Mouse (Mus musculus) liver, adult 2 months (tissue): ENCODE measurements around the gene Scnn1a. TPM values are rescaled to one million over a fixed set of nuclear protein-coding genes. Genes with fewer than 3 reads are reported as not detected.

Source experiments
- DNase-seq: peaks from one replicate; pipeline ENCODE4 v3.0.0-alpha.2; 2011; ENCODE audit warnings: low read depth, low spot score; ENCODE audit errors: extremely low read depth
- H3K27ac ChIP-seq: fragments of 200-500 bp; replicated peaks from 2 replicates; pipeline ENCODE4 v1.5.1; 2012; ENCODE audit warnings: low read depth, mild to moderate bottlenecking, control low read depth, inconsistent platforms, low read length; ENCODE audit not compliant: insufficient read depth
- H3K27me3 ChIP-seq: fragments of 200-500 bp; 2 replicates; pipeline ENCODE4 v1.6.1; 2012; ENCODE audit warnings: mild to moderate bottlenecking, moderate library complexity, low read length, inconsistent platforms; ENCODE audit not compliant: control insufficient read depth, insufficient read depth
- H3K36me3 ChIP-seq: fragments of 200-500 bp; 2 replicates; pipeline ENCODE4 v1.6.1; 2012; ENCODE audit warnings: low read length, inconsistent platforms; ENCODE audit not compliant: control insufficient read depth, insufficient read depth
- H3K4me1 ChIP-seq: fragments of 200-500 bp; 2 replicates; pipeline ENCODE4 v1.6.1; 2011; ENCODE audit warnings: low read length; ENCODE audit not compliant: control insufficient read depth, insufficient read depth
- H3K4me3 ChIP-seq: fragments of 200-500 bp; 2 replicates; pipeline ENCODE4 v1.5.1; 2011; ENCODE audit warnings: low read depth, mild to moderate bottlenecking, control low read depth, low read length, moderate library complexity; ENCODE audit not compliant: insufficient read depth
- H3K79me2 ChIP-seq: fragments of 200-500 bp; 2 replicates; pipeline ENCODE4 v1.6.1; 2012; ENCODE audit warnings: inconsistent platforms, mild to moderate bottlenecking, low read length, moderate library complexity; ENCODE audit not compliant: control insufficient read depth, insufficient read depth
- H3K9ac ChIP-seq: fragments of 200-500 bp; 2 replicates; pipeline ENCODE4 v1.6.1; 2012; ENCODE audit warnings: low read depth, mild to moderate bottlenecking, control low read depth, inconsistent platforms, low read length
- CTCF ChIP-seq: fragments of 200-500 bp; IDR thresholded peaks from 2 replicates; pipeline ENCODE4 v1.5.1; 2011; ENCODE audit warnings: low read depth, low read length, control low read depth
- POLR2A ChIP-seq: fragments of 200-500 bp; IDR thresholded peaks from 2 replicates; pipeline ENCODE4 v1.6.1; 2011; ENCODE audit warnings: low read length, control low read depth; ENCODE audit not compliant: insufficient read depth; ENCODE audit errors: extremely low read depth
- WGBS: fragments of 180-500 bp; shearing (Covaris S2); methylation state at CpG from one replicate; pipeline ENCODE4 v1.1.7; 2018; 5-methylcytosine and 5-hydroxymethylcytosine counted together
- polyA plus RNA-seq: library from polyadenylated mRNA; depleted of rRNA; stranded (reverse); fragments of >200 nt; gene quantifications from 2 replicates; pipeline ENCODE4 v1.2.3, GENCODE M21; 2012
- total RNA-seq: library from RNA; depleted of rRNA; stranded (reverse); fragments of >200 nt; gene quantifications from 2 replicates; pipeline ENCODE4 v1.2.3, GENCODE M21; 2014

Scnn1a gene
- total and polyA plus RNA-seq, 2 experiments = 3.0 to 24.8 TPM

DNA sequence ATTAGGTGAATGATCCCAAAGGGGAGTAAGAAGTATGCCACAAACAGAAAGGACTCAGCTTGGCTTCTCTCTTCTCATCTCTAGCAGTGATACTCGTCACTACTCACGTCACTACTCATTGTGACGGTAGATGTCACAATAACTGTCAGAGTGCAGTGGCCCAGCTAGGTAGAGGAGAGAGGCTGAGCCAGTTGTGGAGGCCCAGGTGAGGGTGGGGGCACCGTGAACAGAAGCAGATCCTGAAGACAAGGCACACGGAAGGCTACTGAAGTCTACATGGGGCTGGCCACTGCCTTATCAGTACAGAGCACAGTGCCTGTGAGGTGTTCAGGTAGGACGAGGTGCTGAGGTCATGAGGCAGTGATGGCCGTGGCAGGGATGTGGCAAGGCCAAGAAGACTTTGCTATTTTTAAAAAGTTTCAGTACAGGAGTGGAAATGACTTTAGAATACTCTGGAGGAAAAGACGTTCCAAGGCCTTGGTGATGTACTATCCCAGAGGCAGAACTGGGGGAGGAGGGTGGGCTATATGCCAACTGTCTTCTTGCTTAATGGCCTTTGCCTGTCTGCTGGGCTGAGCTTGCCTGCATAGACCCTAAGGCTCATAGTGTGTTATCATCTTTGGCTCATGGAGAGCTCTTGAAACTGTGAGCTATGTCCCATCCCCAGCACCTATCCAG is 31.0 kb downstream of the Scnn1a start:
- H3K36me3 ChIP-seq = no peaks in the 10 kb centered on the region
- H3K4me3 ChIP-seq = peak overlapping the region; percentile 71
- H3K27ac ChIP-seq = peak overlapping the region; percentile 51
- H3K4me1 ChIP-seq = peaks cover 47% of the 10 kb centered on the region
- peak; percentile 66 for DNase-seq
- no peaks in the 10 kb centered on the region for H3K27me3 ChIP-seq
- TF ChIP-seq CTCF (no peak), POLR2A (no peak)
- H3K79me2 ChIP-seq = peaks cover 49% of the 10 kb centered on the region; the same call in 1 of the 2 replicates
- H3K9ac ChIP-seq = peak overlapping the region; percentile 43
- 7% methylated on average over 8 of the region's 8 CpGs for WGBS

DNA sequence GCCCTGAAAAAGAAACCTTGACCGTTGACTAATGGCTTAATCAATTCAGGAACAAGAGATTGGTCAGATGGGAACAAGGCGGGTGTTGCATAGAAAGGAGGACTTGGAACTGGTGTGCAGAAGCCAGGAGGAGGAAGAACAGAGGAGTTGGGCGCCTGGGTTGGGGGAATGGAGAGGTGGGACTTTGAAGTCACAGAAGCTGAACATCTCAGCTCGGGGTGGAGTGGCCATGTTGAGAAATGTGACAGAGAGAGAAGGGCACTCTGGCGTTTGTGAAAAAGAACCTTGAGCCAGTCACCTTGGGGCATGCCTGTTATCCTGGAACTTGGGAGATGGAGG is 31.6 kb downstream of the Scnn1a start:
- 18% methylated on average over 5 of the region's 5 CpGs for WGBS
- Histone ChIP-seq H3K36me3 (peaks cover under 1% of the 10 kb centered on the region; the same call in 1 of the 2 replicates), H3K79me2 (peaks cover 49% of the 10 kb centered on the region; the same call in 1 of the 2 replicates), H3K27ac (peak overlapping the region; percentile 51), H3K4me1 (peaks cover 47% of the 10 kb centered on the region), H3K27me3 (no peaks in the 10 kb centered on the region), H3K4me3 (no peak overlapping the region), H3K9ac (0 out of 2 replicates have a peak overlapping the region, but pooled peaks have one; percentile 2)
- no peak for DNase-seq
- no peak for TF ChIP-seq POLR2A
- no peak for TF ChIP-seq CTCF

DNA sequence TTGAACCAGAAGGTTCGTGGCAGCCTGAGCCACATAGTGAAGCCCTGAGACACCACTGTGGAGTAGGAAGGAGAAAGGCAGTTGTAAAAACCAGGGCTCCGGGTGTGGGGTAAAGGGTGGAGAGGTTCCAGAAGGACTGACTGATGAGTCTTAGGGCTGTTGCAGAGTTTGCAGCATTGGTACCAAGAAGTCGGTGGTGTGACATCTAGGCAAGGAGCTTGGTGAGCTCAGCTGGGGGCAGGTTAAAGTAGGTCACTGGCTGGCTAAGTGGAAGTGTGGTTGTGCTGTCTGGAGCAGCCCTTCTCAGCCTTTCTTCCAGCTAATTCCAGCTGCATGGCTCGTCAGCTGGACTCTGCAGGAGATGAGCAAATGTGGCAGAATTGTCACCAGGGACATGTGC is 32.4 kb downstream of the Scnn1a start:
- Histone ChIP-seq H3K36me3 (peaks cover 7% of the 10 kb centered on the region; the same call in 1 of the 2 replicates), H3K9ac (0 out of 2 replicates have a peak overlapping the region, but pooled peaks have one; percentile 2), H3K27ac (peak overlapping the region; percentile 73), H3K27me3 (no peaks in the 10 kb centered on the region), H3K4me3 (no peak overlapping the region), H3K79me2 (peaks cover 53% of the 10 kb centered on the region; the same call in 1 of the 2 replicates), H3K4me1 (peaks cover 47% of the 10 kb centered on the region)
- DNase-seq = no peak
- no peak for TF ChIP-seq POLR2A
- WGBS = 54% methylated on average over 4 of the region's 4 CpGs

DNA sequence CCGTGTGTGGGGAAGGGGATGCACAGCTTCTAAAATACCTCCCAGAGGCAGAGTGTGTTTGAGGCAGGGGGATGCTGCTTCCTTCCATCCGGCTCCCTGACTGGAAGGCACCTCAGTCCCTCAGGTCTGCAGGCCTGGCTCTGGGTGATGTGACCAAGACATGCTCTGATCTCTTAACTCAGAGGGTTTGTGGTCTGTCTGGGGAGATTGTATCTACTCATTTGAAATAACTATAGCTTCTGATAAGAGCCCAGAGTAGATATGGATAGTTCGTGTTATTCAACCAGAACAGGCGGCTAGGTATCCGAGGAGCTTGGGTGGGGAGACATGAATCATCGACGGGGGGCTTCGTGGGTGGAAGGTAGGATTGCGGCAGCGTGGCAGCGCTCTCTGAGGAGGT is 32.8 kb downstream of the Scnn1a start:
- Histone ChIP-seq H3K4me1 (peaks cover 47% of the 10 kb centered on the region), H3K4me3 (peak overlapping the region; percentile 8; the same call in 1 of the 2 replicates), H3K36me3 (peaks cover 10% of the 10 kb centered on the region; the same call in 1 of the 2 replicates), H3K9ac (0 out of 2 replicates have a peak overlapping the region, but pooled peaks have one; percentile 13), H3K27me3 (no peaks in the 10 kb centered on the region), H3K27ac (peak overlapping the region; percentile 73), H3K79me2 (peaks cover 53% of the 10 kb centered on the region; the same call in 1 of the 2 replicates)
- WGBS = 72% methylated on average over 11 of the region's 11 CpGs
- no peak for TF ChIP-seq CTCF
- no peak for DNase-seq

DNA sequence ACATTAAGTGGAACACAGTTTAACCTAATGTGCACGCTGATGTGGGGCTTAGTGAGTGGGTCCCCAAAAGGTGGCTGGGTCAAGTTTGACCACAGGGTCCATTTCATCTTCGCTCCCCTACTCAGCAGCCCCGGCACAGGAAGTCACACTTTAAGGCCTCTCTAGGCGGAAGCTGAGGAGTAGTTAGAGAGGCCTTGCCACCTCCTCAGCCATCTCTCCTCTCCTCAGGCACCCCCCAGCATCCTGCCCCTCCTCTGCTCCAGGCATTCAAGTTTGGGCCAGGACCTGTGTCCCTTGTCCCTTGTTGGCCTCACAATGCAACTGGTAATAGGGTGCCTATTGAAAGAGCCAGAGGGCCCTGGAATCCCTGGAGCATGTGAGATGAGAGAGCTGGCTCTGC is 33.2 kb downstream of the Scnn1a start:
- DNase-seq = no peak
- Histone ChIP-seq H3K4me1 (peaks cover 47% of the 10 kb centered on the region), H3K4me3 (peak overlapping the region; percentile 8; the same call in 1 of the 2 replicates), H3K27ac (peak overlapping the region; percentile 73), H3K27me3 (no peaks in the 10 kb centered on the region), H3K36me3 (peaks cover 12% of the 10 kb centered on the region; the same call in 1 of the 2 replicates), H3K9ac (peak overlapping the region; percentile 13; the same call in 1 of the 2 replicates), H3K79me2 (peaks cover 53% of the 10 kb centered on the region; the same call in 1 of the 2 replicates)
- TF ChIP-seq CTCF (no peak), POLR2A (no peak)
- WGBS = 60% methylated on average over 4 of the region's 4 CpGs
